Mouse (Mus musculus) megakaryocyte, adult 5-6 weeks (primary cell): ENCODE measurements around the gene Nyap2. TPM values are rescaled to one million over a fixed set of nuclear protein-coding genes. Genes with fewer than 3 reads are reported as not detected.
"Not testable (repeated sequence)": the region's sequence is repeated elsewhere in the genome, so short reads cannot be mapped to it uniquely, and the experiment has no call there.

Source experiments
- ATAC-seq: 2 replicates; pipeline ENCODE4 v1.8.0; 2016; ENCODE audit warnings: mild to moderate bottlenecking, inconsistent platforms; ENCODE audit not compliant: poor library complexity, severe bottlenecking
- total RNA-seq, 2 experiments: library from RNA; stranded (forward) in 1 of 2; stranded (reverse) in 1 of 2; fragments of 153-499, 151-499 nt in 1 of 2; fragments of 221-1000, 200-1000 nt in 1 of 2; gene quantifications; 2 replicates each; pipeline versions ENCODE4 v1.2.3 to v1.2.4; 2015 to 2017

The Nyap2 gene
- total RNA-seq, 2 experiments from 2014 or later = not detected

DNA sequence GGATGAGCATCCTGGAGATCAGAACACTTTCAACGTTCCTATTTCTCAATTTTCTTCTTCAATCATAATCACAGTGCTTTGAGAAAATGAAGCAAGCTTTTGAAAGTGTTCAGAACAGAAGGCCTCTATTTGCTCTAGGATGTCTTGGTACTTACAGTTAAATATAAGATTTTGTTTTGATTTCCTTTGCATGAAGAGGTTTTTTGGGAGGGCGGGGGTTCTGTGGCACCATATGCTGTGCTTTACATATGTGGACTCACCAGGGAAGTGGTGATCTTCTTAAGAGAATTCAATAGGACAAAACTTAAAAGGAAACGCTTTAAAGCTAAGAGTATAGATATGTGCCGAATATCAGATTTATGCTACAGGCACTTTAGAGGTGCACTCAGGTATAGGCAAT, 103.0 kb downstream of the Nyap2 start:
- no peak for ATAC-seq

DNA sequence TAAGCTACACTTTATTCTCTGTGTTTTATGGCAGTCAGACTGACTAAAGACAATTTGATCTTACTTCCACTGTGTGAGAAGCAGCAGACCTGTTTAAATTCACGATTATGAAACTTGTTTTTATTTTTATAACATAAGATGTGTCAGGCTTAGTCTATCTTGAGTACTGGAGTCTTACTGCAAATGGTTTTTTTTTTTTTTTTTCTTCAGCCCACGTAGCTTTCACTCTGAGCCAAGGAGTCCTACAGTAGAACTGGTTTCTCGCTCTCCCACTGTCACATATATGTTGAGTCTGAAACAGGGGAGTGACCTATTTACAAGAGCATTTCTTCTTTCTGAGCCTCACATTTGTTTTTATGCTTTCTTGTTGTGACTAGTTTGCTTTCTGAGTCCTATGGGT, 103.9 kb downstream of the Nyap2 start:
- no peak for ATAC-seq

DNA sequence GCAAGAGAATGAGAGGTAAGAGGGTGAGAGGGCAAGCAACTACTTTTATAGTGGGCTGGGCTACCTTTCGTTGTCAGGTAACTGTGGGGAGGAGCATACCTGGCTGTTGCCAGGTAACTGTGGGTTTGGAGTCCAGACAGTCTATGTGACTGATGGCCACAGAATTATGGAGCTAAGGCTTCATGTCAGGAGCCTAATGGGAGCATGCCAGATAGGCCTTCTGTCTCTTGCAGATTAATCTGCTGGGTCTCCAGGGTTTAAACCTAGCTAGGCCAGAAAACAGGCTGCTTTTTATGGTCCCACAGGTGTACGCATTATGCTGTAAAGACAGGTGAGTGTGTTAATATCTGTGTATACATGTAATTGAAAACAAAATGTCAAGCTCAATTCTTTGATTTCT, 132.8 kb downstream of the Nyap2 start:
- ATAC-seq = no peak

DNA sequence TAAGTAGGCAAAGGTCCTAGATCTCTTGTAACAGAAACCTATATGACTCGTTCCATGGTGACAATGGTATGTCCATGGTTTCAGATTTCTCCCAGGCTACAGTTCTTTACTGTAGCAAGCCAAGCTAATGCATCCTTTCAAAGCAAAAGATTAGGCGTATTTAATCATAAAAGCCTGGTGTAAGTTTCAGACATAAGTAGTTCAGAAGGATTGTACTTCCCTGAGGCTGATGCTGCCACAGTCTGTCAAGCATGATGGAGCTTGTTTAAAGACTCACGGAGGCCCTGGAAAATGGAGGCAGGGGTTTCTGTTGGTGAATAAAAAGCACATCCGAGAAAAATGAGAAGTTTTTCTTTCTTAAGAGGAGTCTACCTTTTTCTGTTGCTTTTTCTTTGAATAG, 134.7 kb downstream of the Nyap2 start:
- no peak for ATAC-seq

DNA sequence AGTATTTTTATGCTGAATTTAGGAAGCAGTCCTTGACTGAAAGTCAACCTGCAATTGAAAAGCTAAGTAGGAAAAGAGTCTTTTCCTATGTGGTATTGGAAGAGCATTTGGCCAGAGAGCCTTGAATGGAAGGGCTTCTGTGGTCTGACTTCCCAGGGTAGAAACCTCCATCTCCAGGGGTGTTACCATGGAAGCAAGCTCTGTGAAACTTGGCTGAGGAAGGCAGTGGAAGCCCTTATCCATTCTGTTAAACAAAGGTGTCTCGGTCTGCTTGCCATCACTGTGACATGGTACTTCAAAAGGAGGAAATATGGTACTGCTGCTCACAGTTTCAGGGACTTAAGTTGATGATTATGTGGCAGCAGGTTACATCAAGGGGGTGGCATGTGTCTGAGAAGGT, 143.0 kb downstream of the Nyap2 start:
- ATAC-seq = no peak

DNA sequence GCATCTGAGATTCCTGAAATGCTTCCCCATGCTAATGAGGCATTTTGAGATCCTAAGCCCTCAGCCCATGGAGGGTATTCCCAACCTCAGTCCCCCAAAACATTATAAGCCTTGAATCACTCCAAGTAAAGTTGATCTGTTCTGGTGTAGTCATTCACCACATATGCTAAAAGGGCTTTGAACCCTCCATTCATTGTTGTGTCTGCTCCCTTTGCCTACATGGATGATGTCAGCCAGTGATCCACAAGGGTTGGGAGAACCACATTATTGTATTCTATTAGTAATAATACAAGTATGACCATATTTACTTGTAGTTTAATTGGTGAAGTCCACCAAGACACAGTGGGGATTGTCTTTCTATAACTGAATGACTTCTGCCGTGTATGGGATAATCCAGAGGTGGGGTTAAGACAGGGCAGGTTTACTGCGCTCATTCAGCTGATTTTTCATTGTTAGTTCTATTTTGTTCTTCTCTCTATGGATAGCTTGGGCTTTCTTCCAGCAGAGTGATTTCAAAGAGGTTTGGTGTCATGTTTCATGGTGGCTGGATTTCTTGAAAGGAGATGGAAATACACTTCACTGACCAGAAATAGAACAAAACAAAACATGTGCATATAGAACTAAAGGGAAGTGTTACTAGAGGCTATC, 155.1 kb downstream of the Nyap2 start:
- no peak for ATAC-seq

DNA sequence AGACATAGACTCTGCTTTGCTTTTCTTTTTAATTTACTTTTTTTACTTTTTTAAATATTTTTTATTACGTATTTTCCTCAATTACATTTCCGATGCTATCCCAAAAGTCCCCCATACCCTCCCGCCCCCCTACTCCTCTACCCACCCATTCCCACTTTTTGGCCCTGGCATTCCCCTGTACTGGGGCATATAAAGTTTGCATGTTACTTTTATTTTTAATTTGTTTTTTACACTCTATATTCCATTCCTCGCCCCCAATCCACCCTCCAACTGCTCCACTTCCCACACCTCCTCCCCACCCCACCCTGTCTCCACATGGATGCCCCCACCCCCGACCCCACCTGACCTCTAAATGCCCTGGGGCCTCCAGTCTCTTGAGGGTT, 155.6 kb downstream of the Nyap2 start:
- not testable (repeated sequence) for ATAC-seq

DNA sequence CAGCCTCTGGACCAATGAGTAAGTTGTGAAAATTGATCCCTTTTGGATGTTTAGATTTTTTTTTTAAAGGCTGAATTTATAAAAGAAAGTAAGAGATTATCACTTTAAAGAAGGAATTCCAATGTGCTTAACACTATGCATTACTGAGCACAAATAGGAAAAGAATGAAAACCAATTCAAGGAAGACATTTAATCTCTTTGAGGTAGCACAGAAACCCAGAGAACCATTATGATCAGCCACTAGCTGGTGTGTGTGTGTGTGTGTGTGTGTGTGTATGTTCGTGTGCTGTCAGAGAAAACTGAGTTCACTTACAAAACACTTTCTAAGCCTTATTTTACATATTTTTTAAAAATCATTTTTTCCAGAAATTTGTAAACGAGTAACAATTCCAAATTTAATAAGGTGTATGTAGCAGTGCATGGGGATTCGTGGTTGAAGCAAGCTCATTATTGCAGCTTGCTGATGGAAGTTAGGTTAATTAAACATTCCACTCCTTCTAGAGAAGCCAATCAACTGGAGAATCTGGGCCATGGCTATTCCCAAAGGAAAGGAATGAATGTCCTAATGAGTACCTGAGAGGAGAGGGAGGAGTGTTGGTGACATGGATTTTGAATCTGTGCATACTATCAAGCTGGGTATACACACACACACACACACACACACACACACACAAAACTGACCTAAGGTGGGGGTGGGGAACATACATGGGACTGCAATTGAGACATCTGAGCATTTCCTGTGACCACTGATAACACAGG, 171.9 kb downstream of the Nyap2 start:
- no peak for ATAC-seq

DNA sequence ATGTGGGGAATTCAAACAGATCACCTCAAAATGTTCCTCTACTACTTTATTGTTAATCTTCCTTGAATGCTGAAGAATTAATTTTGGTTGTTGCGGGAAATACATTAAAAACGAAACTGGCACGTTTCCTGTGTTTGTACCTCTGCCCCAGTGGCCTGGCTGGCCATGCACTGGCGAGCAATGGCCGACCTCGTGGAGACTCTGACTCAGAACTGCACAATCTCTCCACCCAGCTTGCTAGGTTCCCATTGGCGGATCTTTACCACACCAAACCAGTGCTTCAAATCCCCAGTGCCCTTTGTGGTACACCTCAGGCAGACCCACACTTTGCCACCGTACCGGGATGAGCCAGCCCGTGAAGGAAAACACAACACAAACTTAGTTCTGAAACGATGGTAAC, 173.3 kb downstream of the Nyap2 start:
- ATAC-seq = no peak

DNA sequence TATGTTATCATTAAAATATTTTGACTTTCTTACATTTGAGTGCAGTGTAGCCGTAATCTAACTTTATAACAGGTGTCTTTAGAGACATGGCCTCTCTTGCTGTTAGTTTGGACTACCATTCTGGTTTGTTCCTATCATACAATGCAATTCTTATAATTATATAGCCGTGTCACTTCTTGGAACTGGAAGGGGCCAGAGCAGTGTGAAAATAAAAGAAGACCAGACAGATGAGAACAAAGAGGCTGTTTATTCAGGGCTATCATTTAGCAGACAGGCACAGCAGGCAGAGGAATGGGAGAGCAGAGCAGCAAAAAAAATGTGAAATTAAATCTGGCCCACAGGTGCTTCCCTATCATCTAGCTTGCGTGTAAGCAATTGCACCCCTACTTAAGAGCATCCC, 189.7 kb downstream of the Nyap2 start:
- ATAC-seq = no peak

DNA sequence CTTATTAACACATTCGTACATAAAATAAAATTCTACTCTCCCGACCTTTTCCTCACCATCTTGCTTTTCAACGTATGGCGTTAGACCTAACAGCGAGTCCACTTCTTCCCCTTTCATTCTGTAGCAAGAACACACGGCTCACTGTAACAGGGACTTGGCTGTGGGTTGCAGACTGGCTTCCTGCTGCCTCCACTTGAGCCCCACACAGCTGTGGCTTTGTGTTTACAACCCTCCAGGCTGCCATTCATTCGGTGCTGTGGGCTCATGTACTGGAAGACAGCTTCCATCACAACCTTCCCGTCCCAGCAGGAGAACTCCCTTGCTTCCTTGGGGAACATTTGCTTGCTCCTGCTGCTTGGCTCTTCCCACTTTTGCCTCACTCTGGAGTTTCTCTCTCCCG, 204.2 kb downstream of the Nyap2 start:
- peak; percentile 69 for ATAC-seq

DNA sequence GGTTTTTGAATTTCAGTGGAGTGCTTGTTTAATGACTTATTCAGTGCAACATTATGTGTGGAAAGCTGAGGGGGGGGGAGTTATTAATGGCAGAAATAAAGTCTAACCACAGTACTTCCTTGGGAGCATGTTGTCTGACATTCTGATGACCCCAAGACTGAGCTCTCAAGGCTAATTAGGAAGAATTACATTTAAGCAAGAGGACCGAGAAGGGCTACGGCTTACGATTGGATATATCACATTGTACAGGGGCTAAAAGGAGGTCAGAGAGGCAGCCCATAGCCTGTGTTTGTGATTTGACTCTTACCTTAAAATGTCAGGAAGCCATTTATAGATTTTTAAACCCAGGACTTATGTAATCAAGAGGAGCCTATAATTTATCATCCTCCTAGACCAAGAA, 208.9 kb downstream of the Nyap2 start:
- ATAC-seq = no peak

DNA sequence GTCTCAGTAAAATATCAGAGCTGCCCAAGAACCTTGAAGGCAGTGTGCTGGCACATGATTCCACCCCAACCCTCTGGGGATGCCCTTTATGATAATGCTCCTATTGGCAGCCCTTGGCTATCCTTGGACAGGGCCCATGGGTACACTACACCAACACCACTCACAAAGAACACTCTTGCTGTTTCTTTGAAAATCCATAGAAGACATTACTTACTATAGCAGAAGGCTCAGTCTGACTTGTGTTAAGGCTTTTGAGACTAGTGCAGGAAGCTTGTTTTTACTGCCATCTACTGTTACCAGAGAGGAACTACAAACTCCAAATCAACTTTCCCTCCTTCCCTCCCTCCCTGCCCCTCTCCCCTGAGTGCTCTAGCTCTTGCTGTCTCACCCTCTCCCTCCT, 210.3 kb downstream of the Nyap2 start:
- ATAC-seq = peak; percentile 74

DNA sequence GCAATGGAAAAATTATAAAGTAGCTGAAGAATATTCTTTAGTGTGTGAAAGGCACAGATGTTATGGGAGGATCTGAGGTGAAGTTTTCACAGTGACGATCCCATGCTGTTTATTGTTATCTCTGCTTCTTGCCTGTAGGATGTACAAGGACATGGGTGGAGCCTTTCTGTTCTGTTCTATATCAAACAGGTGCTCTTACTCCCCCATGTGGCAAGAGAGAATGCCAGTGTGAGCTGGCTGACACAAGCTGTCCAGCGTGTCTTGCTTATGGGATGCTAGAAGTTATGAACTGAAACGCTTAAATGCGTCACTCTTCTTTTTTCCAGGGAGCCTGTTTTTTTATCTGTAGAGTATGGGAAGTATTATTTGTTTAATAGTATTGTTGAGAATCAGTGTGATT, 224.0 kb downstream of the Nyap2 start:
- ATAC-seq = no peak

DNA sequence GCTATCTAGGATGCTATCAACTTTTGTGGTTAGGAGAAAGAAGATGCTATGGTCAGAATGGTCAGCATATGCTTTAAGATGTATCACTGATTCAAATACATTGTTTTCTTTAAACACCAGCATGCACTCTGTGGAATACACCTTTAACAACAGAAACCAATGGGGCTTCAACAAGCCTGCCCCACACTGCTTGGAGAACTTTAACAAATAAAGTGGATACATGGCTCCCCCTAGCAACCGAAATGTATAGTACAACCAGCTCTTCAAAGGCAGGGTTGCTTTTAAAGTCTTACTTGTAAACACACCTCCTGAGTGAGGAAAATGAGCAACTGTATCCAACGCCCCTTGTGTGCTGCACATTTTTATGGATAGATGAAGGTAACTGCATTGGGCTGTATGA, 224.9 kb downstream of the Nyap2 start:
- no peak for ATAC-seq

DNA sequence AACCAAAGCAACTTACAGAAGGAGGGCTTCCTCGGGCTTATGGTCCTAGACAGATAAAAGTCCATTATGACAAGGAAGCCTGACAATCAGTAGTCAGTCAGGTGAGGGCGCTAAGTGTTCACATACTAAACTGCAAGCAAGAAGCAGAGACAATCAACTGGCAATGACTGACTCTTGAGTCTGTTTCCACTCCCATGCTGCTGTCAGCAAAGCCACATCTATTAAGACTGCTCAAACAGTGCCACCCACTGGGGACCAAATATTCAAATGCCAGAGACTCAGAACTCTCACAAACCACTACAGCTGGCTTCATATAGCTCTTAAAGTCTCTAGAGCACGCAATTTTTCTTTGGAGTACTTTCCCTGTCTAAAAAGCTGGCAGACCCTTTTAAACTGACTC, 226.6 kb downstream of the Nyap2 start:
- ATAC-seq = no peak

DNA sequence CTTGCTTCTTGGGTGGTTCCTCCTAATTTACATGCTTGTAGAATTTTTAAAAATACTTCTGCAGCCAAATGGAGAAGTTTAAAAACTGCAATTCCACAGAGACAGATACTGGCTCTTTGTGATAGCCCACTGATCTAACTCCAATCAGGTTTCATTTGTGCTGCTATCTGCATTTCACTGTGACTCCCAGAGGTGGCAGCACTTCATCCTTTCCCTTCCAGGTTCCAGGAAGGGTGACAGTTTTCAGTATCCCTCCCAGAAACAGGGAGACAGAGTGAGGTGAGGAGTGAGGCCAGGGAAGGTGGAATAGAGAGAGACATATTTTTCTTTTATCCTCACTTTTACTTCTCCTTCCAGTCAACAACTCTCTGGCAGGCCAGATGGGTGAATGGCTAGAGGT, 230.7 kb downstream of the Nyap2 start:
- ATAC-seq = no peak

DNA sequence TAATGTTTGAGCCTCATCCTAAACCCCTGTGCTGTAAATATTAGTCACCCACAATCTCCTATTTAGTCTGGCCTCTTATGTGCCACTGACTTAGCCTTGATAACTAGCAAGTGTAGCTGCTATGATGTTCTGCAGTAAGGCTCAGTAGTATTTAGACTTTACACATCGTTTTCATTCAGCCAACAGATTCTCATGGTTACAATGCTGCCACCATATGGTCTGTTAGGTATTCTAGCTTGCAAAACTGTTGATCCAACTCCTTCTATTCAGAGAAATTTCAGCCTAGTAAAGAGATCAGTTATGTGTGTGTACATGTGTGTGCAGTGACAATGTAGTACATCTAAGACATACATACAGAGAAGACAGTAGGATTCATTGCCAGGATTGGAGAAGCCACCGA, 231.2 kb downstream of the Nyap2 start:
- no peak for ATAC-seq

DNA sequence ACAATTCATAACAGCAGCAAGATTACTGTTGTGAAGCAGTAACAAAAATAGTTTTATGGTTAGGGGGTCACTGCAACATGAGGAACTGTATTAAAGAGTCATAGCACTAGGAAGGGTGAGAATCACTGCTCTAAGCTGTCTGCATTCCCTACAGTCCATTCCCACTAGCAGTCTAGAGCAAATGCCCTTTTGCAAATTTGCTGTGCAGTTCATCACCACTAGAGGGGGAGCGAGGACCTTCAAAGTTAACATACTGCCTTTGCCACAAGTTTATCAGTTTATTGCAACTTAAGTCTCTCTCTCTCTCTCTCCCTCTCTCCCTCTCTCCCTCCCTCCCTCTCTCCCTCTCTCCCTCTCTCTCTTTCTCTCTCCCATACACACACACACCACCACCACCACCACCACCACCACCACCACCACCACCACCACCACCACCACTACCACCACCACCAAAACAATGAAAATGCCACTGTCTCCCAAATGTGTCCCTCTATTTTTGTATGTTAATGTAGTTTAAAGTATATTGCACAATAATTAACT, 233.4 kb downstream of the Nyap2 start:
- no peak; the same call in 1 of the 2 replicates for ATAC-seq

DNA sequence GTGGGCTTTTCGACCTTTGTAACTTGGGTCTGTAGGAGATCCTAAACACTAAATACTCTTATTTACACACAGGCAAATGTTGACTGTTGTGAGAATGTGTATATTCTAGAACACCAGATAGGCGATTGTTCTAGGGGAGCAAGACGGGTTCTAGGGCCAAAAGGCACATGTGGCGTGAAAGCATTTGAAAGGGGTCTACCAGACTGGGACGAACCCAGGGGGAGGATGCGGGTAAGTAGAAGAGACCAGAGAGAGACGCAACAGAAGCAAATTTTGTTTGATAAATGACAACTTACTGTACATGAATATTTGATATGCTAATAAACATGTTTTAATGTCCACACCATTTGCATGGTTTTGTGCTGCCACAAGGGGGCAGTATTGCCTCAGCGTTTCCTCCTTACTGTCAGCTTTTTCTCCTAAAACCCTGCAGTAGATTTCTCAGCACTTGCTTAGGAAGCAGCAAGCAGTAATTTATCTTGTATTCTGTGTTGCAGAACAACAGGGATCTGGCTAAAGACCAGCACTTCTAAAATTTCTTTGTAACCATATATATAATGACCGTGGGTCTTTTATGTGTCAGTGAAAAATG, 239.7 kb downstream of the Nyap2 start:
- ATAC-seq = peak; percentile 40; the same call in 1 of the 2 replicates

DNA sequence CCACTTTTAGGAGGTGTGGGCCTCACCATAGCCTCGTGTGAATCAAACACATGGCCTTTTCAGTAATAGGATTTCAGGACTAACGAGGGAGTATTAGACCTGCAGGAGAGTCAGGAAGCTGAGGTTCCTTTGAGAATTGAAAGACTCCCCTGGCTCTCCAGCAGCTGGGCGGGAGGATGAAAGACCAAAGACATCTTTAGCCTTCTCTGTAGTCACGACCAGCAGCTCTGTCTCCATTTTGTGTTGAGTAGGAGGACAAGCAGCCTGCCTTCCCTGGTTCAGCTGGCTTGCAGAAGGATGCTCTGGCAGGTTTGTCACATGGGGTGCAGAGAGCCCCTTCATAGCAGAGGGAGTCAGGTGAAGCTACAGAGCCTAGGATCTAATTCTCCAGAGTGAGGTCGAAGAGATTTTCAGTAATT, 240.3 kb downstream of the Nyap2 start:
- no peak for ATAC-seq

DNA sequence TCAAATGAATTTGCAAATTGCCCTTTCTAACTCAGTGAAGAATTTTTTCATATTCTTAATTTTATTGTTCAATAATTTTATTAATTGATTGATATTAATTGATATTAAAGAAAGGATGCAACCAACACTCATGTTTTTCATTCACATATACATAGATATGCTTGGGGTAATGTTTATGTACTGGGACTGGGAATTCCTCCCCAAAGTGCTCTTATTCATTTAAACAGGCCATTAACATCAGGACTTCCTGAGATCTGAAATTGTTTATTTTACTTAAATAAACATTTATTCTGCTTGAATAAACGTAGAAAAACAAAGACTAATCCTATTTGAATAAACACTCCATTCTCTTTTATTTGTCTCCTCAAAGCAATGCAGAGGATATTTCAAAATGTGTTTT, 311.0 kb downstream of the Nyap2 start:
- ATAC-seq = no peak
